Mouse (Mus musculus) liver, embryonic 14.5 days (tissue): ENCODE results near the gene Gclm. TPM values are rescaled to one million over a fixed set of nuclear protein-coding genes. Genes with fewer than 3 reads are reported as not detected.

Source experiments
- ATAC-seq: fragments of 200-750 bp; cut with Nextera tagmentation; 2 replicates; pipeline ENCODE4 v1.8.0; 2017; ENCODE audit warnings: moderate number of reproducible peaks, mild to moderate bottlenecking, moderate library complexity; ENCODE audit not compliant: insufficient read depth
- DNase-seq, 3 experiments: peaks; one replicate each; pipeline ENCODE4 v3.0.0-alpha.2; 2012 to 2013; ENCODE audit warnings: low read depth in 3 of 3, low spot score in 3 of 3
- H3K27ac ChIP-seq: fragments of 300-500 bp; sonication (generic); 2 replicates; pipeline ENCODE4 v1.5.1; 2014; ENCODE audit warnings: moderate library complexity, mild to moderate bottlenecking, control low read depth, inconsistent platforms
- H3K27me3 ChIP-seq: fragments of 300-500 bp; sonication (generic); 2 replicates; pipeline ENCODE4 v1.6.1; 2014; ENCODE audit warnings: mild to moderate bottlenecking, low read length, moderate library complexity; ENCODE audit not compliant: control insufficient read depth, insufficient read depth
- H3K36me3 ChIP-seq: fragments of 300-500 bp; sonication (generic); replicated peaks from 2 replicates; pipeline ENCODE4 v1.6.1; 2014; ENCODE audit warnings: low read depth; ENCODE audit not compliant: control insufficient read depth, insufficient read depth
- H3K4me1 ChIP-seq, 2 experiments: fragments of 200-500 bp in 1 of 2; fragments of 300-500 bp in 1 of 2; sonication (generic) in 1 of 2; replicated peaks; 2 replicates each; pipeline ENCODE4 v1.6.1; 2012 to 2014; ENCODE audit warnings: antibody characterized with exemption in 1 of 2, inconsistent platforms in 1 of 2, low read length in 1 of 2; ENCODE audit not compliant: control insufficient read depth in 2 of 2, insufficient read depth in 2 of 2
- H3K4me2 ChIP-seq: fragments of 300-500 bp; sonication (generic); 2 replicates; pipeline ENCODE4 v1.6.1; 2014; ENCODE audit warnings: low read depth, mild to moderate bottlenecking, control low read depth, moderate library complexity
- H3K4me3 ChIP-seq, 2 experiments: fragments of 200-500 bp in 1 of 2; fragments of 300-500 bp in 1 of 2; sonication (generic) in 1 of 2; 2 replicates each; pipeline ENCODE4 v1.5.1; 2012 to 2014; ENCODE audit warnings: low read depth in 2 of 2, low read length in 2 of 2, mild to moderate bottlenecking in 2 of 2, control low read depth in 1 of 2, inconsistent platforms in 1 of 2, moderate library complexity in 1 of 2; ENCODE audit not compliant: insufficient read depth in 1 of 2
- H3K9ac ChIP-seq: fragments of 300-500 bp; sonication (generic); replicated peaks from 2 replicates; pipeline ENCODE4 v1.6.1; 2014; ENCODE audit warnings: mild to moderate bottlenecking, control low read depth, moderate library complexity
- H3K9me3 ChIP-seq: fragments of 300-500 bp; sonication (generic); 2 replicates; pipeline ENCODE4 v1.6.1; 2016; ENCODE audit warnings: low read length, mixed read lengths; ENCODE audit not compliant: control insufficient read depth
- CTCF ChIP-seq: IDR thresholded peaks from 2 replicates; pipeline ENCODE4 v1.5.1; 2016; ENCODE audit warnings: antibody characterized with exemption, low read depth, control low read depth
- EP300 ChIP-seq: IDR thresholded peaks from 2 replicates; pipeline ENCODE4 v1.6.1; 2016; ENCODE audit warnings: antibody characterized with exemption, low read depth
- WGBS: fragments of 180-500 bp; shearing (Covaris S2); extraction: QIAGEN DNeasy Blood & Tissue Kit; methylation state at CpG from one replicate; pipeline ENCODE4 v1.1.7; 2014; ENCODE audit not compliant: insufficient replicate concordance; 5-methylcytosine and 5-hydroxymethylcytosine counted together
- polyA plus RNA-seq, 2 experiments: library from polyadenylated mRNA; depleted of rRNA in 1 of 2; stranded (reverse) in 1 of 2; unstranded in 1 of 2; fragments of >200 nt; fragmentation: Nextera tagmentation in 1 of 2; extraction: Ambion mirVana in 1 of 2; gene quantifications; 2 replicates each; pipeline versions ENCODE4 v1.2.1 to v1.2.3; 2012 to 2014

Gene Gclm
- polyA plus RNA-seq, 2 experiments: 140 to 360 TPM

GRCm38 (mm10) chr3:122293223-122293953 lies 48.0 kb downstream of the Gclm start:
- Histone ChIP-seq H3K36me3 (no peaks in the 10 kb centered on the region), H3K4me1 (peaks cover 0 to 15% of the 10 kb centered on the region in 2 experiments; a peak in 2 of 4 replicates), H3K27ac (no peak overlapping the region), H3K4me3 (peak overlapping the region; percentile 79 to 86), H3K4me2 (peak overlapping the region; percentile 92), H3K27me3 (no peaks in the 10 kb centered on the region; the same call in 1 of the 2 replicates), H3K9ac (peak overlapping the region; percentile 82), H3K9me3 (no peaks in the 10 kb centered on the region)
- WGBS: under 1% methylated on average over 98 of the region's 105 CpGs
- ATAC-seq (peak; percentile 89), DNase-seq (peak in 2 of 3 experiments; percentile 41 to 46)
- no peak for TF ChIP-seq EP300
- no peak for TF ChIP-seq CTCF

GRCm38 (mm10) chr3:122293954-122294850 lies 48.8 kb downstream of the Gclm start, which contains the start of gene Bcar3:
Bcar3 (plus strand) TSS chr3:122294136.
- Histone ChIP-seq H3K27ac (no peak within 1 kb of the TSS), H3K4me3 (peak within 1 kb of the TSS; percentile 79 to 86), H3K9ac (peak within 1 kb of the TSS; percentile 82), H3K4me2 (peak within 1 kb of the TSS; percentile 92), H3K27me3 (no peaks in the 10 kb centered on the region; the same call in 1 of the 2 replicates), H3K9me3 (no peaks in the 10 kb centered on the region), H3K4me1 (peaks cover 0 to 12% of the 10 kb centered on the region in 2 experiments; a peak in 2 of 4 replicates), H3K36me3 (no peaks in the 10 kb centered on the region)
- 10% methylated on average over 37 of the region's 37 CpGs for WGBS
- ATAC-seq (no peak), DNase-seq (peak; percentile 67 to 78 (median 68))
- no peak for TF ChIP-seq EP300
- no peak for TF ChIP-seq CTCF

DNA sequence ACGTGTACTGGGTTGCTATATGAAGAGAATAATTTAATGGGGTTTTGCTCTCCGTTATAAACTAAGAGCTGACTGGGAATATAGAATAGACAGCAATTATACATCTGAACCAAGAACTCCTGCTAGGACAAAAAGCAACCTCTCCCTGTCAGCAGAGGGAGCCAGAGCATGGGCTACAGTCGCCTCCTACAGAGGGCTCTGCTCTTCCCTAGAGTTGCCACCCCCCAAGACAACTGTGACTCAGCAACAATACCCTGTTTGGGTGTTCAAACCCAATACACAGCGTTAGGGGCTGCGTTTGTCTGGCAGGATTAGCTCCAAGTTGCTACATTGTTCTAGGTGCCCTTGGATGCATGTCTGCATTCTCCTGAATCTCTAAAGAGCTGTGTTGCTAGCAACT lies 50.2 kb downstream of the Gclm start:
- peaks cover 0 to 12% of the 10 kb centered on the region in 2 experiments; a peak in 2 of 4 replicates for H3K4me1 ChIP-seq
- no peak overlapping the region for H3K4me2 ChIP-seq
- H3K9ac ChIP-seq: no peak overlapping the region
- TF ChIP-seq EP300 (no peak), CTCF (peak; percentile 85)
- DNase-seq (peak; percentile 31 to 61 (median 48)), ATAC-seq (peak; percentile 25; the same call in 1 of the 2 replicates)
- no peaks in the 10 kb centered on the region for H3K36me3 ChIP-seq
- H3K27ac ChIP-seq: no peak overlapping the region
- 3% methylated on average over 5 of the region's 5 CpGs for WGBS
- H3K4me3 ChIP-seq: no peak overlapping the region
- H3K9me3 ChIP-seq: no peaks in the 10 kb centered on the region
- H3K27me3 ChIP-seq: no peaks in the 10 kb centered on the region; the same call in 1 of the 2 replicates

- 66% methylated on average over 5 of the region's 5 CpGs for WGBS
- Histone ChIP-seq H3K4me3 (no peak overlapping the region), H3K4me2 (no peak overlapping the region), H3K36me3 (no peaks in the 10 kb centered on the region), H3K9me3 (no peaks in the 10 kb centered on the region), H3K27me3 (no peaks in the 10 kb centered on the region; the same call in 1 of the 2 replicates), H3K9ac (no peak overlapping the region), H3K27ac (no peak overlapping the region), H3K4me1 (peaks cover 0 to 11% of the 10 kb centered on the region in 2 experiments; a peak in 2 of 4 replicates)
- no peak for DNase-seq
- TF ChIP-seq CTCF: no peak
- TF ChIP-seq EP300: no peak
- ATAC-seq: no peak
Measured at GRCm38 (mm10) chr3:122296979-122297378, 51.6 kb downstream of the Gclm start.
